Mouse (Mus musculus) midbrain, embryonic 13.5 days (tissue): ENCODE measurements around the gene Gab2. TPM values are rescaled to one million over a fixed set of nuclear protein-coding genes. Genes with fewer than 3 reads are reported as not detected.

Source experiments
- ATAC-seq: fragments of 200-750 bp; cut with Nextera tagmentation; 2 replicates; pipeline ENCODE4 v1.8.0; 2017; ENCODE audit warnings: mild to moderate bottlenecking, moderate TSS enrichment, moderate library complexity
- H3K27ac ChIP-seq: fragments of 300-500 bp; sonication (generic); 2 replicates; pipeline ENCODE4 v1.5.1; 2015; ENCODE audit warnings: inconsistent platforms, mild to moderate bottlenecking, moderate library complexity
- H3K27me3 ChIP-seq: fragments of 300-500 bp; sonication (generic); 2 replicates; pipeline ENCODE4 v1.6.1; 2015; ENCODE audit warnings: mild to moderate bottlenecking, inconsistent platforms
- H3K36me3 ChIP-seq: fragments of 300-500 bp; sonication (generic); 2 replicates; pipeline ENCODE4 v1.6.1; 2015; ENCODE audit warnings: mild to moderate bottlenecking, inconsistent platforms
- H3K4me1 ChIP-seq: fragments of 300-500 bp; sonication (generic); replicated peaks from 2 replicates; pipeline ENCODE4 v1.6.1; 2015; ENCODE audit warnings: inconsistent platforms
- H3K4me2 ChIP-seq: fragments of 300-500 bp; sonication (generic); replicated peaks from 2 replicates; pipeline ENCODE4 v1.6.1; 2015; ENCODE audit warnings: moderate library complexity, mild to moderate bottlenecking, inconsistent platforms
- H3K4me3 ChIP-seq: fragments of 300-500 bp; sonication (generic); replicated peaks from 2 replicates; pipeline ENCODE4 v1.5.1; 2015; ENCODE audit warnings: mild to moderate bottlenecking, inconsistent platforms
- H3K9ac ChIP-seq: fragments of 300-500 bp; sonication (generic); replicated peaks from 2 replicates; pipeline ENCODE4 v1.6.1; 2015; ENCODE audit warnings: mild to moderate bottlenecking, inconsistent platforms
- H3K9me3 ChIP-seq: fragments of 300-500 bp; sonication (generic); 2 replicates; pipeline ENCODE4 v1.6.1; 2016; ENCODE audit warnings: mild to moderate bottlenecking, inconsistent platforms
- WGBS: fragments of 180-500 bp; shearing (Covaris S2); methylation state at CpG from one replicate; pipeline ENCODE4 v1.1.7; 2015; 5-methylcytosine and 5-hydroxymethylcytosine counted together
- polyA plus RNA-seq: library from polyadenylated mRNA; unstranded; fragments of >200 nt; fragmentation: Nextera tagmentation; extraction: Ambion mirVana; gene quantifications from 2 replicates; pipeline ENCODE4 v1.2.1, GENCODE M21; 2015

Gene Gab2
- polyA plus RNA-seq, 1 experiment from 2014 or later, result 17.9 TPM

GRCm38 (mm10) chr7:97309461-97310340 is 228.3 kb downstream of the Gab2 start:
- WGBS, result 81% methylated on average over 4 of the region's 4 CpGs
- Histone ChIP-seq H3K27ac (no peak overlapping the region), H3K4me2 (no peak overlapping the region), H3K4me1 (no peaks in the 10 kb centered on the region), H3K4me3 (no peak overlapping the region), H3K36me3 (peaks cover 95% of the 10 kb centered on the region), H3K9ac (no peak overlapping the region), H3K27me3 (no peaks in the 10 kb centered on the region), H3K9me3 (no peaks in the 10 kb centered on the region)
- no peak for ATAC-seq

- Histone ChIP-seq H3K27ac (no peak overlapping the region), H3K27me3 (no peaks in the 10 kb centered on the region), H3K4me2 (no peak overlapping the region), H3K4me3 (no peak overlapping the region), H3K9ac (no peak overlapping the region), H3K36me3 (peaks cover 95% of the 10 kb centered on the region), H3K4me1 (no peaks in the 10 kb centered on the region), H3K9me3 (no peaks in the 10 kb centered on the region)
- no peak for ATAC-seq
- 93% methylated on average over 3 of the region's 3 CpGs for WGBS
These were observed 228.9 kb downstream of the Gab2 start for GRCm38 (mm10) chr7:97310341-97310635.

GRCm38 (mm10) chr7:97311620-97312019 is 230.2 kb downstream of the Gab2 start:
- Histone ChIP-seq H3K4me1 (no peaks in the 10 kb centered on the region), H3K9ac (no peak overlapping the region), H3K4me3 (no peak overlapping the region), H3K27ac (no peak overlapping the region), H3K4me2 (no peak overlapping the region), H3K36me3 (peaks cover 83% of the 10 kb centered on the region), H3K9me3 (no peaks in the 10 kb centered on the region), H3K27me3 (no peaks in the 10 kb centered on the region)
- WGBS, result 91% methylated on average over 14 of the region's 14 CpGs
- ATAC-seq, result peak; percentile 37; the same call in 1 of the 2 replicates

- Histone ChIP-seq H3K9ac (no peak overlapping the region), H3K36me3 (peaks cover 77% of the 10 kb centered on the region), H3K4me2 (no peak overlapping the region), H3K4me3 (no peak overlapping the region), H3K4me1 (no peaks in the 10 kb centered on the region), H3K9me3 (no peaks in the 10 kb centered on the region), H3K27me3 (no peaks in the 10 kb centered on the region), H3K27ac (no peak overlapping the region)
- no peak for ATAC-seq
- 94% methylated on average over 17 of the region's 17 CpGs for WGBS
These were observed 230.8 kb downstream of the Gab2 start for GRCm38 (mm10) chr7:97312196-97312595.

- Histone ChIP-seq H3K9ac (no peak overlapping the region), H3K4me1 (no peaks in the 10 kb centered on the region), H3K27ac (no peak overlapping the region), H3K36me3 (peaks cover 71% of the 10 kb centered on the region), H3K4me3 (no peak overlapping the region), H3K4me2 (no peak overlapping the region), H3K9me3 (no peaks in the 10 kb centered on the region), H3K27me3 (no peaks in the 10 kb centered on the region)
- no peak for ATAC-seq
- 90% methylated on average over 6 of the region's 6 CpGs for WGBS
These were observed 231.5 kb downstream of the Gab2 start for GRCm38 (mm10) chr7:97312856-97313255.

GRCm38 (mm10) chr7:97313364-97313995 is 232.1 kb downstream of the Gab2 start:
- no peak overlapping the region for H3K27ac ChIP-seq
- H3K9ac ChIP-seq, result no peak overlapping the region
- H3K27me3 ChIP-seq, result no peaks in the 10 kb centered on the region
- WGBS, result 84% methylated on average over 7 of the region's 7 CpGs
- H3K9me3 ChIP-seq, result no peaks in the 10 kb centered on the region
- H3K36me3 ChIP-seq, result peaks cover 66% of the 10 kb centered on the region
- ATAC-seq, result no peak
- H3K4me2 ChIP-seq, result no peak overlapping the region
- no peaks in the 10 kb centered on the region for H3K4me1 ChIP-seq
- no peak overlapping the region for H3K4me3 ChIP-seq

GRCm38 (mm10) chr7:97314646-97315045 is 233.3 kb downstream of the Gab2 start:
- Histone ChIP-seq H3K27ac (no peak overlapping the region), H3K4me1 (no peaks in the 10 kb centered on the region), H3K36me3 (peaks cover 60% of the 10 kb centered on the region), H3K9me3 (no peaks in the 10 kb centered on the region), H3K4me3 (no peak overlapping the region), H3K27me3 (no peaks in the 10 kb centered on the region), H3K9ac (no peak overlapping the region), H3K4me2 (no peak overlapping the region)
- WGBS, result 87% methylated on average over 5 of the region's 5 CpGs
- ATAC-seq, result no peak

- H3K4me2 ChIP-seq, result no peak overlapping the region
- 91% methylated on average over 6 of the region's 6 CpGs for WGBS
- H3K9ac ChIP-seq, result no peak overlapping the region
- no peak for ATAC-seq
- H3K36me3 ChIP-seq, result peaks cover 53% of the 10 kb centered on the region
- H3K4me1 ChIP-seq, result no peaks in the 10 kb centered on the region
- no peaks in the 10 kb centered on the region for H3K27me3 ChIP-seq
- H3K4me3 ChIP-seq, result no peak overlapping the region
- H3K9me3 ChIP-seq, result no peaks in the 10 kb centered on the region
- no peak overlapping the region for H3K27ac ChIP-seq
These were observed 234.3 kb downstream of the Gab2 start for GRCm38 (mm10) chr7:97315656-97316055.

- Histone ChIP-seq H3K9ac (no peak overlapping the region), H3K36me3 (peaks cover 48% of the 10 kb centered on the region), H3K4me3 (no peak overlapping the region), H3K27me3 (no peaks in the 10 kb centered on the region), H3K27ac (no peak overlapping the region), H3K9me3 (no peaks in the 10 kb centered on the region), H3K4me1 (no peaks in the 10 kb centered on the region), H3K4me2 (no peak overlapping the region)
- ATAC-seq, result no peak
- 83% methylated on average over 3 of the region's 3 CpGs for WGBS
These were observed 236.3 kb downstream of the Gab2 start for GRCm38 (mm10) chr7:97317706-97318105.

GRCm38 (mm10) chr7:97324342-97324741 is 243.0 kb downstream of the Gab2 start:
- Histone ChIP-seq H3K9me3 (no peaks in the 10 kb centered on the region), H3K4me2 (no peak overlapping the region), H3K4me1 (peaks cover 14% of the 10 kb centered on the region), H3K27me3 (peaks cover 38% of the 10 kb centered on the region), H3K36me3 (peaks cover 21% of the 10 kb centered on the region), H3K27ac (no peak overlapping the region), H3K9ac (no peak overlapping the region), H3K4me3 (no peak overlapping the region)
- ATAC-seq, result no peak
- 91% methylated on average over 8 of the region's 8 CpGs for WGBS

GRCm38 (mm10) chr7:97325156-97325985 is 244.0 kb downstream of the Gab2 start:
- ATAC-seq, result peak; percentile 34

GRCm38 (mm10) chr7:97327376-97327775 is 246.0 kb downstream of the Gab2 start:
- Histone ChIP-seq H3K27me3 (peaks cover 38% of the 10 kb centered on the region), H3K9ac (no peak overlapping the region), H3K4me2 (no peak overlapping the region), H3K4me1 (peaks cover 33% of the 10 kb centered on the region), H3K27ac (no peak overlapping the region), H3K4me3 (no peak overlapping the region), H3K36me3 (0 out of 2 replicates have a peak, but pooled peaks cover under 1% of the 10 kb centered on the region), H3K9me3 (no peaks in the 10 kb centered on the region)
- no peak for ATAC-seq
- 96% methylated on average over 4 of the region's 4 CpGs for WGBS

More at GRCm38 (mm10) chr7:97325156-97325985, 244.0 kb downstream of the Gab2 start:
- no peak overlapping the region for H3K27ac ChIP-seq
- H3K36me3 ChIP-seq, result peaks cover 15% of the 10 kb centered on the region; the same call in 1 of the 2 replicates
- peaks cover 21% of the 10 kb centered on the region for H3K4me1 ChIP-seq
- 0 out of 2 replicates have a peak overlapping the region, but pooled peaks have one; percentile 28 for H3K9ac ChIP-seq
- H3K4me2 ChIP-seq, result peak overlapping the region; percentile 53
- H3K4me3 ChIP-seq, result peak overlapping the region; percentile 33
- 15% methylated on average over 94 of the region's 96 CpGs for WGBS
- H3K9me3 ChIP-seq, result no peaks in the 10 kb centered on the region
- H3K27me3 ChIP-seq, result peaks cover 38% of the 10 kb centered on the region
